Comparison of ENCODE assay signal across 21 mouse cellular contexts in genomic region chr5:134282076-134282475, GRCm38 (mm10). TPM values are rescaled to one million over a fixed set of nuclear protein-coding genes. Genes with fewer than 3 reads are reported as not detected.
DNase-seq lines count a peak whose midpoint lies in the region; ATAC-seq lines count a peak whose summit lies in the region.
"Had no signal": no experiment of that assay in that cellular context is flagged by ENCODE, and none has a peak within 500 bp of the region (broad histone marks: within the 10 kb centered on the region; RNA-seq: fewer than 3 reads in every experiment).

No protein-coding gene starts in this region.

- H3K27me3 ChIP-seq in limb, embryonic 15.5 days, result no peaks in the 10 kb centered on the region
- H3K27me3 ChIP-seq in limb, embryonic 10.5 days (ENCODE audit: low read depth, poor library complexity, severe bottlenecking), result no peaks in the 10 kb centered on the region
- H3K27me3 ChIP-seq: embryonic facial prominence, embryonic 15.5 days; hindbrain, embryonic 15.5 days had no signal

- H3K9me3 ChIP-seq in limb, embryonic 15.5 days, result no peaks in the 10 kb centered on the region
- H3K9me3 ChIP-seq in limb, embryonic 10.5 days (replicated peaks), result no peaks in the 10 kb centered on the region
- H3K9me3 ChIP-seq: embryonic facial prominence, embryonic 15.5 days; forebrain, embryonic 10.5 days; hindbrain, embryonic 15.5 days had no signal

- ATAC-seq in limb, embryonic 15.5 days (ENCODE audit: insufficient number of reproducible peaks, low FRiP score, low TSS enrichment, low read depth), result no peak
- ATAC-seq in CD4-positive, CD25-positive, alpha-beta regulatory T cell, adult 4 months, result peak; percentile 21
- ATAC-seq: forebrain, embryonic 14.5 days; intestine, postnatal 0 days had no signal

- H3K4me3 ChIP-seq in limb, embryonic 15.5 days, result no peak overlapping the region
- no peak overlapping the region for H3K4me3 ChIP-seq in limb, embryonic 10.5 days
- H3K4me3 ChIP-seq: embryonic facial prominence, embryonic 15.5 days; erythroblast, embryonic 14.5 days; forebrain, embryonic 10.5 days; gastrocnemius, adult 2 months; hindbrain, embryonic 15.5 days had no signal

- H3K4me1 ChIP-seq in limb, embryonic 15.5 days, result no peaks in the 10 kb centered on the region
- no peaks in the 10 kb centered on the region for H3K4me1 ChIP-seq in limb, embryonic 10.5 days
- H3K4me1 ChIP-seq: embryonic facial prominence, embryonic 15.5 days; forebrain, embryonic 10.5 days; hindbrain, embryonic 15.5 days had no signal

- H3K36me3 ChIP-seq in limb, embryonic 15.5 days, result peaks cover 93% of the 10 kb centered on the region
- peaks cover 99% of the 10 kb centered on the region for H3K36me3 ChIP-seq in limb, embryonic 10.5 days

- H3K9ac ChIP-seq in limb, embryonic 15.5 days, result no peak overlapping the region
- H3K9ac ChIP-seq: embryonic facial prominence, embryonic 15.5 days; hindbrain, embryonic 15.5 days had no signal

- H3K27ac ChIP-seq in limb, embryonic 15.5 days, result 0 out of 2 replicates have a peak overlapping the region, but pooled peaks have one; percentile 4
- no peak overlapping the region for H3K27ac ChIP-seq in limb, embryonic 10.5 days
- H3K27ac ChIP-seq: embryonic facial prominence, embryonic 15.5 days; forebrain, embryonic 10.5 days; gastrocnemius, adult 2 months; hindbrain, embryonic 15.5 days had no signal

- no peak for DNase-seq in limb, embryonic 10.5 days (ENCODE audit: low spot score)
- peak; percentile 67 for DNase-seq in CD4-positive helper T cell, adult 2 months (ENCODE audit: low read depth, low spot score)
- DNase-seq in naive thymus-derived CD4-positive, alpha-beta T cell, adult 2 months (ENCODE audit: low read depth), result peak; percentile 74
- DNase-seq in kidney, adult 11 months, result no peak
- no peak for DNase-seq in cerebellum, postnatal 10 days
- DNase-seq: adrenal gland, postnatal 25 days; B cell, adult 2 months; cerebellum, adult 2 months; cerebellum, postnatal 14 days; embryo, embryonic 11 days; gastrocnemius, adult 2 months; heart, postnatal 36 days; kidney, adult 9 months had no signal

- WGBS in limb, embryonic 15.5 days, result 65% methylated on average over 3 of the region's 3 CpGs
- 88% methylated on average over 3 of the region's 3 CpGs for whole genome bisulfite sequencing in limb, embryonic 10.5 days

- no peak overlapping the region for H3K4me2 ChIP-seq in limb, embryonic 15.5 days
- H3K4me2 ChIP-seq: embryonic facial prominence, embryonic 15.5 days; hindbrain, embryonic 15.5 days had no signal

RNA-seq across cellular contexts. Expression of gene Gtf2i, which starts 32.5 kb away (rescaled TPM):
- polyA plus RNA-seq in limb, embryonic 15.5 days (2015; fragmentation: Nextera tagmentation; extraction: Ambion mirVana), result 164 and 170 TPM in 2 replicates
- polyA plus RNA-seq in limb, embryonic 10.5 days (2016; fragmentation: Nextera tagmentation; extraction: Ambion mirVana), result 180 and 204 TPM in 2 replicates
- 100 to 1,000 TPM in 1 of 2 experiments, 10 to 100 TPM in 1; 96.3 to 125 TPM for polyA plus RNA-seq in CD4-positive, CD25-positive, alpha-beta regulatory T cell, adult 4 months (2017; shearing (Covaris generic))

RNA-seq across cellular contexts. Expression of gene Ncf1, which starts 52.7 kb away (rescaled TPM):
- 12.3 and 13.1 TPM in 2 replicates for polyA plus RNA-seq in limb, embryonic 15.5 days (2015; fragmentation: Nextera tagmentation; extraction: Ambion mirVana)
- polyA plus RNA-seq in limb, embryonic 10.5 days (2016; fragmentation: Nextera tagmentation; extraction: Ambion mirVana), result 1.5 and 1.7 TPM in 2 replicates
- 10 to 100 TPM in 1 of 2 experiments, 1 to 10 TPM in 1; 8.8 to 15.8 TPM for polyA plus RNA-seq in CD4-positive, CD25-positive, alpha-beta regulatory T cell, adult 4 months (2017; shearing (Covaris generic))

Comparison
In these comparisons a context has a peak if more than half of its experiments do, and no peak if none do; other contexts are left out.
1. DNase-seq: peak in CD4-positive helper T cell, adult 2 months (single experiment) and naive thymus-derived CD4-positive, alpha-beta T cell, adult 2 months (single experiment); none in limb, embryonic 10.5 days (single experiment), kidney, adult 11 months (single experiment) and cerebellum, postnatal 10 days (0 of 2).